Mouse (Mus musculus): ENCODE measurements around the gene Hmgb1.

Gene Hmgb1

GRCm38 (mm10) chr5:149053352-149054168, 130.7 kb downstream of the Hmgb1 start:
- peak; percentile 34 for DNase-seq (ENCODE audit: low spot score)

DNA sequence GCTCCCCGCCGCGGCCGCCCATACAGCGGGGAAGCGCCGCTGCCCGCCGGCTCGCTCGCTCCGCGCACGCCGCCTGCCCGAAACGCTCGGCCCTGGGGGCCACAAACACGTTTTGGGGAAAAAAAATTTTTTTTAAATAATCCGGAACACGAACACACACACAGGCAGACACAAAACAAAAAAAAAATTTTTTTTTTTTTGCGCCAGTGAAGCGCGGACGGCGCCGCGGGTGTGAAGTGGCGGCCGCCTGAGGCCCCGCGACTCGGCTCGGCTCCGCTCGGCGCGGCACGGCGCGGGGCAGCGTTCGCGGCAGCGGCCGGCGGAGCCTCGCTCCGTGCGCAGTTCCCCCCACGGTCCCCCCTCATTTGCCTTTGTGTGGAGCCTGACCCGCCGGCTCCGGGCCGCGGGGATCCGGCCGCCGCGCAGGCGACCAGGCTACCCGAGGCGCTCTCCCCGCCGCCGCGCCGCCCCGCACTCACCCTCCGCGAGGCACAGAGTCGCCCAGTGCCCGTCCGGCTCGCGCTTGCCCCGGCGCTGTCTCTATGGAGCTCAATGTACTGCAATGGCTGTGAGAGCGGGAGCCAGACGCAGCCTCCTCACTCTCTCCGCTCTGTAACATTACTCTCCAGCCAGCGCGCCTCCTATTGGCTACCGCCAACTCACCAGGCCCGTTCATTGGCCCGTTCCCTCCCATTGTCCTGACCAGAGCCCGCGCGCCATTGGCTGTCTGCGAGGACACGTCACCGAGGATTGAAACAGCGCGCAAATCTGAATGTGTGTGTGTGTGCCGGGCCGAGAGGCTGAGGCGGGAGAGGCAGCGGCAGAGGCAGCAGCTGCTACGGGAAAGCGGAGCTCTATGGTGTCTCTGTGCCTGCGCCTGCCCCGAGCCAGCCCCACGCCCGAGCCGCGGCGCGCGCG, 131.6 kb downstream of the Hmgb1 start:
- DNase-seq (ENCODE audit: low spot score) = peak; percentile 98

- DNase-seq (ENCODE audit: low spot score) = no peak
Observed at GRCm38 (mm10) chr5:149051571-149052420, 132.5 kb downstream of the Hmgb1 start.

DNA sequence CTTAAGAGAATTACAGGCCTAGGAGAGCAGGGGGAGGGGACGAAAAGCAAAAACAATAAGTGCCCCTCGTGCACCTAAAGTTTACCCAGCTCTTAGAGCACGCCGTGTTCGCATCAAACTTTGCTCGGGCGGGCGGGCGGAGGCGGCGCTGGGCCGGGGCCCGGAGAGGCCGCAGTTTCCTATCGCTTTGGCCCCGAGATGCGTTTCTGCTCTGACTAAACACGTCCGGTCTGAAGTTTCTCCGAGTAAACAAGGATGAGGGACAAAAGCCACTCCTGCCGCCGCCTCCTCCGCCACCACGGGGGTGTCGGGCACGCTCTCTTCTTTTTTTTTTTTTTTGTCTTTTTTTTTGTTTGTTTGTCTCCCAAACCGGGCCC, 133.1 kb downstream of the Hmgb1 start:
- peak; percentile 46 for DNase-seq (ENCODE audit: low spot score)

- DNase-seq (ENCODE audit: low spot score) = no peak
Observed at GRCm38 (mm10) chr5:149050588-149051160, 133.6 kb downstream of the Hmgb1 start.

GRCm38 (mm10) chr5:149049435-149049834, 134.9 kb downstream of the Hmgb1 start:
- no peak for DNase-seq (ENCODE audit: low spot score)

DNA sequence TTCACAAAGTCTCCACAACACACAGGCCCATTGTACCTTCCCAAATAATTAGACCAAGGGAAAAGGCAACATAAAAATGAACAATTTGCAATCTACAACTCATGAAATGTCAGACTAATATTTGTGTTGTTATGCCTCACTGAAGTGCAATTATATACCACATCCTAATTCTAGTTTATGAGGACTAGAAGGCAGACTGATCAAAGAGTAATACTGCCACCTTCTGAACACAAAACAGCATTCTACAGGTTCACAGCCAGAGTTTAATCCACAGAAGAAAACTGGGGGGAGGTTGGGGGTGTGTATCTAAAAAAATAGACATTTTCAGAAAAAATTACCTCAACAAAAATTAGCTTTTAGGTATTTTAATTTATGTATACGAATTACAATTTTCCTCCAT, 135.3 kb downstream of the Hmgb1 start:
- DNase-seq (ENCODE audit: low spot score) = no peak

GRCm38 (mm10) chr5:149046650-149047049, 137.6 kb downstream of the Hmgb1 start:
- DNase-seq (ENCODE audit: low spot score) = no peak

DNA sequence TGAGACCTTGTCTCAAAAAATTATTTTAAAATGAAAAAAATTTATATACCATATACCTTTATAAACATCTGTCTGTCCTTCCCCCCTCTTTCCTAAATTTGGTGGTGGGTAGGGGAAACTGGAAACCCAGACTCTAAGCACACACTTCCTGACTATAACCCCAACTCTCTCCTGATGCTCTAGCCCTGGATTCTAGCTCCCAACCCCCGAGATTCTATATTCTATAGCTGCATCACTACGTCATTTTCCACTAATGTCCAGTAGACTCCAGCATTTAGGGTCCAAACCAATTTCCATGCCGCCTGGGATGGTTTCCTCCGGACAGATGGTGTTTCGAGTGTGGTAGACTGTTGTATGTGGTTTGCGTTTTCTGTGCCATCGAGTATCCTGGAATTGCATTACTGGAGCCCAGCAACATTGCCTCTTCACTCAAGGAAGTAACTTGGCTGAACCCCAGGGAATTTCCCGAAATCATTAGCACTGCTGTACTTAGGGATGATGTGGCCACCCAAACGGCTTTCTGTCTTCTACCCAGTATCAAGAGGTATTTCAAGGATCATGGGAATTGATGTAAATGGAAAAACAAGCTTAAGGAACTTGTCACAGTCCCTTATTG, 138.7 kb downstream of the Hmgb1 start:
- no peak for DNase-seq (ENCODE audit: low spot score)

GRCm38 (mm10) chr5:149045054-149045453, 139.2 kb downstream of the Hmgb1 start:
- no peak for DNase-seq (ENCODE audit: low spot score)

DNA sequence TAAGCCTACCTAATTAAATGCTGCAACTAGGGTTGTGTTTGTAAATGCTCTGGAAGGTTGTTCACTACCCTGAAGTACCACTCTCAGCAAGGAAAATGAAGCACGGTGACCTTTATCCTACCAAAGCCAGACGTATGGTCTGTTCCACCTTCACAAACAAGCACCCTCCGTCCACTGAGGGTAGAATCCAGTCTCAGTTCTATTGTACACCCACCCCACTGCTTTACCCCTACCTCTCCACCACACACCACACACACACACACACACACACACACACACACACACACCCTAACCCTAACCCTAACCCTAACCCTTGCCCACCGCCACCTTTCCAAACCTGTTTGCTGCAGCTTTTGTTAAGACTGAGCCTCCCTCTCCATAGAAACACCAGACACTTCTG, 140.2 kb downstream of the Hmgb1 start:
- no peak for DNase-seq (ENCODE audit: low spot score)

GRCm38 (mm10) chr5:149043240-149043639, 141.0 kb downstream of the Hmgb1 start:
- DNase-seq (ENCODE audit: low spot score) = no peak

GRCm38 (mm10) chr5:149039825-149040224, 144.5 kb downstream of the Hmgb1 start:
- DNase-seq (ENCODE audit: low spot score) = peak; percentile 66

DNA sequence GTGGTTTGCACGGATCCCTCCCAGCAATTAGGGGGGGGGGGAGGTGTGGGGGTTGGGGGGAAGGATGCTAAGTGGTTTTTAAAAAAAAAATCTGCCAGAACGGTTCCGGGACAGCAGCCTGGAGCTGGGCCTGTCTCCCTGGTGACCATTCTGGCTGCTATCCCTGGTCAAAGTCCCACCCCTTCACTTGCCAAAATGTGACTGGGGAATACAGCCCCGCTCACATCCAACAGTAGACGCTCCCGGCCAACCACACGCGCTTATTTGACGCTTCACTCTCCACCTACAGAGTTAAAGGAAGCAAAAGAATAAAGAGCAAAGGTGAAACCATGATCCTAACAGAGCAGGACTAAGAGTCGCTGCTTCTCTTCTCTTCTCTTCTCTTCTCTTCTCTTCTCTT, 146.6 kb downstream of the Hmgb1 start:
- no peak for DNase-seq (ENCODE audit: low spot score)

DNA sequence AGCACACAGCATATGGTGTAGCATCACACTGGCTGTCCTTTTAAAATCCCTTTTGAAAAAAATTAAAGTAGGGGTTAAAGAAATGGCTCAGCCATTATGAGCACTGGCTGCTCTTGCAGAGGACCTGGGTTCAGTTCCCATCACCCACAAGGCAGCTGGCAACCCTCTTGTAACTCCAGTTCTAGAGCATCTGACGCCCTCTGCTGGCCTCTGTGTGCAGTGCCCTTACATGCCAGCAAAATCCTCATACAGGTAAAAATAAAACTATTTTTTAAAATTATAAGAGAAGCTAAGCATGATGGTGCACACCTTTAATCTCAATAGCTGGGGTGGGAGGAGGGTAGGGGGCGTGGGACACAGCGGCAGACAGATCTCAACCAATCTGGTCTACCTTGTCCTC, 147.4 kb downstream of the Hmgb1 start:
- no peak for DNase-seq (ENCODE audit: low spot score)

GRCm38 (mm10) chr5:149032438-149032837, 151.9 kb downstream of the Hmgb1 start:
- DNase-seq (ENCODE audit: low spot score) = no peak

- no peak for DNase-seq (ENCODE audit: low spot score)
Observed at GRCm38 (mm10) chr5:149031199-149031750, 153.0 kb downstream of the Hmgb1 start.

GRCm38 (mm10) chr5:149030103-149030502, 154.2 kb downstream of the Hmgb1 start:
- no peak for DNase-seq (ENCODE audit: low spot score)

DNA sequence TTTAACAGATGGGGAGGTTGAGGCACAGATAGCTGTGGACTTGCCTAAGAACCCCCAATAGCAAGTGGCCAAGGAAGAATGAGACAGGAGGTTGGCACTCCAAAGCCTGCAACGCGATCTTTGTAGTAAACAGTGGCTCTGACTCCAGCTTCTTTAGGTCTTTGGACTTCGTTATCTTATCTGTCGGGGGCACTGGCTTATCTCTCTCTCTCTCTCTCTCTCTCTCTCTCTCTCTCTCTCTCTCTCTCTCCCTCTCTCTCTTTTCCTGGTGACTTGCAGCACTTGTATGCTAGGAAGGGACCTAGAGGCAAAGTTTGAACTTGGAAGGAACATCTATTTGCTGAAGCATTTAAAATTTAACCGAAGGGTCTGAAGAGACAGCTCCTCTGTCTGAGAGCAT, 155.9 kb downstream of the Hmgb1 start:
- DNase-seq (ENCODE audit: low spot score) = no peak

GRCm38 (mm10) chr5:149027389-149027788, 156.9 kb downstream of the Hmgb1 start:
- no peak for DNase-seq (ENCODE audit: low spot score)

DNA sequence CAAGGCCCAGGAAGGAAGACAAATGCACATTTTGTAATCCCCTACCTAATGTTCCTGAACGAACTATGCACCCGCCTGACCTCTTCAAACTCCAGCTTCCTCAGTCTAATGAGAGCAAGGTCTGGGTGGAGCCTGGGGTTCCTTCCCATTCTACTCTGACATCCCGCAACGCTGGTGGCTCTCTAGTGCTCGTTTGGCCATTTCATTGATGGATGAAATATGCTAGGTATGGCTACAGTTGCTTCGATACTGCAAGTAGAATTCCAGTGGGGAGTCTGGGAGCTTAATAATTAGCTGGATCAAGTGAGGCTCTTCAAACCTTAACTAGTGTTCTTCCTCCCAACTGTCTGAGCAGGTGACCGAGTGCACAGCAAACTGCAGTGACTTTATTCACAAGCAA, 163.2 kb downstream of the Hmgb1 start:
- DNase-seq (ENCODE audit: low spot score) = no peak

Measured in c-Kit-positive CD71-positive TER-119-positive erythroid progenitor cells, embryonic 14.5 days (primary cell).